Mouse (Mus musculus): ENCODE measurements around the gene Galnt17.

Galnt17 gene

DNA sequence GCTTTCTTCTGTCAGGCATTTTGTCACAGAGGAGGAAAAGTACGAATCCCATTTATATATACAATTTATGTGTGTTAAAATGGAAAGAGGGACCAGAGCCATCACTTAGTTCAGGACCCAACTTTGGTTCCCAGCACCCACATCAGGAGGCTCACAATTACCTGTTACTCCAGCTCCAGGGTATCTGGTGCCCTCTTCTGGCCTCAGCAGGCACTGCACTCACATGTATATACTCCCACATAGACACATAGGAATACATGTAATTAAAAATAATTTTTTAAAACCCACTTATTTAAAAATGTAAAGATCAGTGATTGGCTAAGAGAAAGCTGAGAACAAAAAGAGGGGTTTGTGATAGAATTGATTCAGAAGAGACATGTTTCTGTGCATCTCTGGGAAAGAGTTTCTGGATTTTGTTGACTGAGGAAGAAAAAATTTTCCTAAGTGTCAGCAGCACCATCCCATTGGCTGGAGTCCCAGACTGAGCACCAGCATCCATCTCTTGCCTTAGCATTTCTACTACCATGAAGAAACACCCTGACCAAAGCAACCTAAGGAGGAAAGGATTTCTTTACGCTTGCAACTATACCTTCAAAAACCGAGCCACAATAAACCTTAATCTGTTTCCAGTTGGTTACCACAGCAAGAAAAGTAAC, 381.0 kb downstream of the Galnt17 start:
- no peak for DNase-seq (ENCODE audit: low spot score in 2 of 2)

DNA sequence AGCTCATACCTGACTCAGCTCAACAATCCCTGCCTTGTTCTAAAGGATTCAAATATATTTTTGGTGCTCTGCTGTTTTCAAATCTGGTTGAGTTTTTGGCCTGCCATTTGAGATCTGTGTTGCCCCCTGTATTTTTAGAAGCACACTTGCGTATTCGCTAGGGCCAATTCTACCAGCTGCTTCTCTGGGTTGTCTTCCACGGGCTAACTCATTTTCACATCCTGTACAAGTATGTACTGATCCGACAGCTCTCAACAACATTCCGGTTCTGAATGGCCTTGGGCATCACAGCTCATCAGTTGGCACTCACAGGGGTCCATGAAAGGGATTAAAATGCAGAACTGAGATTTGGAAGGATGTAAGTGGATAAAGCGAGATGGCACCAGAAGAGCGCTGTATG, 382.6 kb downstream of the Galnt17 start:
- no peak for DNase-seq (ENCODE audit: low spot score in 2 of 2)

DNA sequence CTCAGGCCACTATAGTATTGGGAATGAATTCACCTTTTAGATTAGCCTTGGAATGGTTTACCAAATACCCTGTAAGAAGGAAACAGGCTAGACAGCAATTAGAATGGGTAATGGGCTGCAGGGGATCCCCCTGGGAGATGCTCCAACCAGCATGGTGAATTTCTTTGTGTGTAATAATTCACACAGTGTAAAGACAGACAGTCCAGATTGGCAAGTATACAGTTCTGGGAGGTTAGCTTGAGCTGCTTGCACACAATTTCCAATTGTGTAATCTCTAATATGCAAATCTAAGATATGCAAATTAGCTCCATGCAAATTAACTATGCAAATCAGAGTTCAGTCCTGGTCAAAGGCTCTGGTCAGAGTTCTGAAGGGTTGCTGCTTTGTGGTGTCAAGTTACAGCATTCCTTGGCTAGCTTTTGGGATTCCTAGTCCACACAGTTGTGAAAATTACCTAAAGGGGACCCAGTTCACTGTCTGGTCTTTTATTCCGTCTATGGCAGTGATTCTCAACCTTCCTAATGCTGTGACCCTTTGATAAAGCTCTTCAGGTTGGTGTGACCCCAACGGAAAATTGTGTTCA, 384.0 kb downstream of the Galnt17 start:
- no peak for DNase-seq (ENCODE audit: low spot score in 2 of 2)

DNA sequence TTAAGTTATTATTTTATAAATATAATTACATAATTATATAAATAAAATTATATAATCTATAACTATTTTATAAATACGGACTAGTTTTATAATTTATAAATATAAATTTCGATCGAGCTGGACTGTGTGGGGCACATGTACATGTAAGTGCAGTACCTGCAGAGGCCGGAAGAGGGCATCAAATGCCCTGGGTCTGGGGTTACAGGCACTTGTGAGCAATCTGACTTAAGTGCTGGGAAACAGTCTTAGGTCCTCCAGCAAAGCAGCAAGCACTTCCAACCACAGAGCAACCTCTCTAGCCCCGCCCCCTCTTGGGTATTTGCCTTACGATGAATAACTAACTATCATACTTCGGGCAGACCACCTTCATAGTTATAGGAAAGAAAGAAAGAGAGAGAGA, 388.3 kb downstream of the Galnt17 start:
- no peak for DNase-seq (ENCODE audit: low spot score in 2 of 2)

DNA sequence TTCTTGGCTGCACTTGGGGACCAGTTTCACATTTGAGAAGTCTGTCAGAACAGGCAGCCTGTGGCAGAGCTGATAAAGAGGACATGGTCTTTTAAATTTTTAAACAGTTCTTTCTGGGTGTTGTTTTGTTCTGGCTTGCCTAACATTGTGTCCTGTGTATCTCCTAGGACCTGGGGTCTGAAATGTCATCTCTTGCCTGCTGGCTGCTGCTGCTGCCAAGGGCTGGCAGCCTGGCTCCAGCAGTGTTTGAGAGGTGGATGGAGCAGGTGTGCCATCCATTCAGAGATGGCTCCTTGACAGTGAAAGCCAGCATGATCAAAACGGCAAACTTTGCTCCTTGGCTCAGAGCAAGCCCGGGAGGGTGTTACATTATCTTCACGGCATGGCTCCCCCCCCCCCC, 393.7 kb downstream of the Galnt17 start:
- no peak for DNase-seq (ENCODE audit: low spot score in 2 of 2)

- DNase-seq (ENCODE audit: low spot score in 2 of 2), result no peak
Measured at GRCm38 (mm10) chr5:130911551-130911950, 396.7 kb downstream of the Galnt17 start.

DNA sequence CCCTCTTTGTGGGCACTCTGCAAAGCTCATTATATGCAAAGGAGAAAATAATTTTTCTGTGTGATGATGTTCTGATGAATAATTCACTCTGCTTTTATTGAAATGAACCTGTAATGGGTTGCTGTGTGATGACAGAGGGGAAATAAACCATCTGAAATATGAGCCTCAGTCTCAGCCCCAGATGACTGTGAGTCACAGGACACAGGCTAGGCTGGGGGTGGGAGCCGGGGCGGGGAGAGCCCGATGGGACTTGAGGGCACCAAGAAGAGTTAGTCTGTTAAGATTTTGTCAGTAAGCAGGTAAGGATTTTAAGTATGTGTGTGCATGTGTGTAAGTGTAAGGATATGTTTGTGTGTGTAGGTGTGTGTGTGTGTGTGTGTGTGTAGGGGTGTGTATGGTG, 406.6 kb downstream of the Galnt17 start:
- DNase-seq (ENCODE audit: low spot score in 2 of 2), result no peak

GRCm38 (mm10) chr5:130895991-130896390, 412.3 kb downstream of the Galnt17 start:
- DNase-seq (ENCODE audit: low spot score in 2 of 2), result no peak

DNA sequence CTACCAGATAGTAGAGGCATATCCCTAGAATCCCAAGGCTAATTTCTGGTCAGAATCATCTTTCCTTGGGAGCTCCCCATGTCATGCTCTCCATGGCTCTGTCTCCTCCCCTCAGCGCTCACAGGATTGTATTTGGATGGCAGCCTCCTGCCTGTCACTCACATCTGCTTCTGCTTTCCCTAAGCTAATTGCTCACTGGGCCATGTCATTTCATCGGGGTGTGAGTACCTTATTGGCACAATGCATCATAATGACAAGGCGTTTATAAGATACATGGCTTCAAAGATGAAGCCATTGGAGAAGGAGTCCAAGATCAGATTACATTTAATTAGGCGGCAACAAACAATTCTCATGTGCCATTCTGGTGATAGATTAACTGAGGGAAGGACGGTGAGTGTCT, 416.6 kb downstream of the Galnt17 start:
- DNase-seq (ENCODE audit: low spot score in 2 of 2), result no peak

DNA sequence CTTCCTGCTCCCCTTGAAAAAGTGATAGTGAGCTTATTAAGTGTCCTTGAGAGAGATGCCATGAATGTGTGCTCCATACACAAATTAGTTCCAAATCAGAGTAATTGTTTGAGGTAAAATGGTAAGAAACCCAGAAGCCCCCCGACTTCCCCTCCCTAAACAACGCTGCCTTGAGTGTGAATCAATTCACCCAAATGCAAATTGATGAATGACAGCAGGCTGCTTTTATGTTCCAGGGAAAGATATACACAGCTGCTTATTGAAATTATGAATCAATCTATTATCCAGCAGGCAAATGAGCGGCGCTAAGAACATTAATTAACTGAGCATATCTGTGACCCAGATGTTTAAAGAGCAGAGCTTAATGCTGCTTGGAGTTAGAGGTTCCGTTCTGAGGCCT, 428.0 kb downstream of the Galnt17 start:
- DNase-seq (ENCODE audit: low spot score in 2 of 2), result no peak

- no peak for DNase-seq (ENCODE audit: low spot score in 2 of 2)
Measured at GRCm38 (mm10) chr5:130875391-130875790, 432.9 kb downstream of the Galnt17 start.

DNA sequence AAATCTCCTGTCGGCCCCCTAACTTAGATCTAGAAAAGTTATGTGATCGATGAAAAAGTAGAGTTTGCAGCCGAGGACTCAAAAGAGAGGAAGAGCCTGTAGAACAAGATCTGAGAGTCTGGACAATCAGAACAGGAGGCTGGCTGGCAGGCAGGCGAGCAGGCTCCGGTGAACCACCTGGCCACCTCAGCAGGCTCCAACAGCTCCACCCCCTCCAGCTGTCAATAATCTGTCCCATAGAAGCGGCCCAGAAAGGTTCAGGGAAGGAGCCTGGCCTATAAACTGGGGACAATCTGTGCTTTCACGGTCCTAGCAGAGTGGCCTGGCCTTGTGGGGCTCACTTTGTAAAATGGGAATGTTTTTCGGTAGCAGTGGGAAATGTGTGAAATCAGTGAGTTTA, 437.2 kb downstream of the Galnt17 start:
- DNase-seq (ENCODE audit: low spot score in 2 of 2), result peak in 1 of 2 experiments; percentile 46

DNA sequence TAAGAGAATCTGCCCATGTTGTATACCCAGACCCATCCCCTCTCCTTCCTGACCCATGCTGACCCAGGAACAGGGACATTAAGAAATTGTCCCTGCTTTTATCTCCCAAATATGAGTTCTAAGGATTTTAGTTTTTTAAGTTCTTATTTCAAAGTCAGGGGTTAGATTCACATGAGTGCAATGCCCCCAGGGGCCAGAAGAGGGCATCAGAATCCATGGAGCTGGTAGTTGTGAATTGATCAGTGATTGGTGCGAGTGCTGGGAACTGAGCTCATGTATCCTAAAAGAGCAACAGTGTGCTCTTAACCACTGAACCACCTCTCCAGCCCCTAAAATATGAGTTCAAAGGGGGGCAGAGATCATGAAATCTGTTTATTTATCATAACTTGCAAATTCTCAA, 438.4 kb downstream of the Galnt17 start:
- no peak for DNase-seq (ENCODE audit: low spot score in 2 of 2)

- DNase-seq (ENCODE audit: low spot score in 2 of 2), result peak in 1 of 2 experiments; percentile 69
Measured at GRCm38 (mm10) chr5:130862302-130862701, 446.0 kb downstream of the Galnt17 start.

DNA sequence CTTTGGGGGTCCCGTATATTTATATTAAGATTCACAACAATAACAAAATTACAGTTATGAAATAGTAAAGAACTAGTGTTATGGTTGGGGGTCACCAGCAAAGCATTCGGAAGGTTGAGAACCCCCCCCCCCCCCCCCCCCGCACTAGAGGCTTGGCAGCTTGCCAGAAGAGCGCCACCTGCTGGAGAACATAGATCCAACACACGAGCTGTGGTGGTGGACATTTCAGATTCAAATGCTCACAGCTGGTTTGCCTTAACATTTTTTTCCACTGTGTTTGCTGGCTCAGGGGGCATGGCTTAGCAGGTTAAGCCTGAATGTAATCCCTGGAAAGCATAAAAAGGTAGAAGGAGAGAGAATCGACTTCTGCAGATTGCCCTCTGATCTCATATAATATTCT, 448.6 kb downstream of the Galnt17 start:
- DNase-seq (ENCODE audit: low spot score in 2 of 2), result no peak

- DNase-seq (ENCODE audit: low spot score in 2 of 2), result no peak
Measured at GRCm38 (mm10) chr5:130858706-130859105, 449.6 kb downstream of the Galnt17 start.

DNA sequence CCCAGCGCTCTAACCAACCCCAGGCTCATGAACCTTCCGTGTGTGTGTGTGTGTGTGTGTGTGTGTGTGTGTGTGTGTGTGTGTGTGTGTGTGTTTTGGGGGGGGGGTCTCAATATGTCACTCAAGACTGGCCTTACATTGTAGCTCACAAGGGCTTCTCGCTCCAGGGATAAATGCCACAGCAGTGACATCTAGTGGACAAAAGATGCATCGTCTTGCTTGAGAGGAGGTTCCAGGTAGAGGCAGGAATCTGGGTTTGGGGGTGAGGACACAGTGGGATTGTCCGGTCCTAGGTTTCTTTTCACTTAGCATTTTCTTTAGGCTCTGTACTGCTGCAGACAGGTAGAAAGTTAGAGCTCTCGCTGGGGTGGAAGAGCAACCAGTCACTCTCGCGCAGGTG, 450.1 kb downstream of the Galnt17 start:
- peak in 1 of 2 experiments; percentile 60 for DNase-seq (ENCODE audit: low spot score in 2 of 2)

DNA sequence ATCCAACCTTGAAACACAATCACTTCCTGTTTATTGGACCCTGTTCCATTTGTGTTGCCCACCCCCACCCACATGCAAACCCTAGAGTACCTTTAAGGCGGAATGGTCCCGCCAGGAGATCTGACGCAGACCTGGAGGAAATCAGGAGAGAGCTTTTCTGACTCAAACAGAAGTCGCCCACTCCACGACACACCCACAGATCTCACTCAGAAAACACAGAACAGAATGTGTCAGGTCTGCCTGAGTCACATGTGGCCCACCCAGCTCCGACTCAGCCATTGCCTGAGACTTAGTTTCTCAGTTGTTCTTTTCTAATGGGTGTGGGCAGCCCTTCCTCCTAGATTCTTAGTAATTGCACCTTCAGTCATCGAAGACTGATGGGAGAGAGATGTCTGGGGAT, 453.9 kb downstream of the Galnt17 start:
- no peak for DNase-seq (ENCODE audit: low spot score in 2 of 2)

GRCm38 (mm10) chr5:130853371-130853770, 454.9 kb downstream of the Galnt17 start:
- peak; percentile 89 to 95 for DNase-seq (ENCODE audit: low spot score in 2 of 2)

GRCm38 (mm10) chr5:130852182-130852581, 456.1 kb downstream of the Galnt17 start:
- DNase-seq (ENCODE audit: low spot score in 2 of 2), result no peak

DNA sequence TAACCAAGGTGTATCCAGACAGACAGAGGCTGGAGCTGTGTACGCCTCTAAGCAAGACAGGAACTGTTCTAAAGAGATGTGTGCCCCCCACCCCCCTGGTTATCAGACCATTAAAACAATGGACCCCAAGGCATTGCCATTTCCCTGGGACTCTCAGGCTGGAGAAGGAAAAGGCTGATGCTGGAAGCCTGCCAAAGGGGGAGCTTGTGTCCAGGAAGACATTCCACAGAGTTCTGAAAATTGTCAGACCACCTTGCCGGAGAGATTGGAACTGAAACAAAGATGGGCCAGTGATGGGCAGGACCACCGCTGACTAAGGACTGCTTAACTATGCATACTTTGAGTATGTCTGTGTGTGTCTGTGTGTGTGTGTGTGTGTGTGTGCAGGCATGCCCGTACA, 458.7 kb downstream of the Galnt17 start:
- DNase-seq (ENCODE audit: low spot score in 2 of 2), result no peak

DNA sequence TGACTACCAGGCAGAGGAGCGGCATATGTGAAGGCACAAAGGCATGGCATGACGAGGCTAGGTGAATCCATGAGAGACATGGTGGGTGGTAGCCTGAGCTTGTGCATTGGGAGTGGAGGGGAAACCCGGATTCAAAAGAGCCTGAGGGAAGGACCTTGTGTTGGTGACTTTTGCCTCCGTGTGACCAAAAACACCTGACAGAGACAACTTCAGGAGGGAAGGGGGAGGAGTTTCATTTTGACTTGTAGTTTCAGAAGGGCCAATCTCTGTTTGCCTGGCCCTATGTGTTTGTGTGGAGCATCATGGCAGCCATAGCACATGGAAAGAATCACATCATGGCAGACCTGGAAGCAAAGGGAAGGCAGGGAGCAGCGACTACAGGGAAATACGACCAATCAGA, 459.7 kb downstream of the Galnt17 start:
- DNase-seq (ENCODE audit: low spot score in 2 of 2), result no peak

- DNase-seq (ENCODE audit: low spot score in 2 of 2), result no peak
Measured at GRCm38 (mm10) chr5:130825797-130826196, 482.5 kb downstream of the Galnt17 start.
